Mouse (Mus musculus) hindbrain, embryonic 13.5 days (tissue): ENCODE measurements around the gene Wdr25. TPM values are rescaled to one million over a fixed set of nuclear protein-coding genes. Genes with fewer than 3 reads are reported as not detected.

Experiments
- ATAC-seq: fragments of 200-750 bp; cut with Nextera tagmentation; 2 replicates; pipeline ENCODE4 v1.8.0; 2017; ENCODE audit warnings: moderate TSS enrichment; ENCODE audit not compliant: low FRiP score
- H3K27ac ChIP-seq: fragments of 300-500 bp; sonication (generic); 2 replicates; pipeline ENCODE4 v1.5.1; 2015; ENCODE audit warnings: inconsistent platforms, mild to moderate bottlenecking, moderate library complexity
- H3K27me3 ChIP-seq: fragments of 300-500 bp; sonication (generic); 2 replicates; pipeline ENCODE4 v1.6.1; 2015; ENCODE audit warnings: mild to moderate bottlenecking, inconsistent platforms
- H3K36me3 ChIP-seq: fragments of 300-500 bp; sonication (generic); 2 replicates; pipeline ENCODE4 v1.6.1; 2015; ENCODE audit warnings: mild to moderate bottlenecking, inconsistent platforms
- H3K4me1 ChIP-seq: fragments of 300-500 bp; sonication (generic); replicated peaks from 2 replicates; pipeline ENCODE4 v1.6.1; 2015; ENCODE audit warnings: inconsistent platforms
- H3K4me2 ChIP-seq: fragments of 300-500 bp; sonication (generic); 2 replicates; pipeline ENCODE4 v1.6.1; 2015; ENCODE audit warnings: inconsistent platforms, mild to moderate bottlenecking, moderate library complexity
- H3K4me3 ChIP-seq: fragments of 300-500 bp; sonication (generic); 2 replicates; pipeline ENCODE4 v1.5.1; 2015; ENCODE audit warnings: mild to moderate bottlenecking, inconsistent platforms
- H3K9ac ChIP-seq: fragments of 300-500 bp; sonication (generic); 2 replicates; pipeline ENCODE4 v1.6.1; 2015; ENCODE audit warnings: mild to moderate bottlenecking, inconsistent platforms
- H3K9me3 ChIP-seq: fragments of 300-500 bp; sonication (generic); 2 replicates; pipeline ENCODE4 v1.6.1; 2016; ENCODE audit warnings: inconsistent platforms
- WGBS: fragments of 180-500 bp; shearing (Covaris S2); methylation state at CpG from one replicate; pipeline ENCODE4 v1.1.7; 2015; 5-methylcytosine and 5-hydroxymethylcytosine counted together
- polyA plus RNA-seq: library from polyadenylated mRNA; unstranded; fragments of >200 nt; fragmentation: Nextera tagmentation; extraction: Ambion mirVana; gene quantifications from 2 replicates; pipeline ENCODE4 v1.2.1, GENCODE M21; 2015

Wdr25 gene
- polyA plus RNA-seq, 1 experiment from 2014 or later = 6.6 TPM

GRCm38 (mm10) chr12:108941282-108941681 is 47.9 kb downstream of the Wdr25 start:
- WGBS = 57% methylated on average over 2 of the region's 2 CpGs
- no peak for ATAC-seq
- no peaks in the 10 kb centered on the region for H3K27me3 ChIP-seq
- H3K4me3 ChIP-seq = no peak overlapping the region
- no peak overlapping the region for H3K4me2 ChIP-seq
- H3K9me3 ChIP-seq = no peaks in the 10 kb centered on the region
- no peaks in the 10 kb centered on the region for H3K36me3 ChIP-seq
- no peak overlapping the region for H3K27ac ChIP-seq
- H3K4me1 ChIP-seq = peaks cover 22% of the 10 kb centered on the region
- H3K9ac ChIP-seq = no peak overlapping the region

DNA sequence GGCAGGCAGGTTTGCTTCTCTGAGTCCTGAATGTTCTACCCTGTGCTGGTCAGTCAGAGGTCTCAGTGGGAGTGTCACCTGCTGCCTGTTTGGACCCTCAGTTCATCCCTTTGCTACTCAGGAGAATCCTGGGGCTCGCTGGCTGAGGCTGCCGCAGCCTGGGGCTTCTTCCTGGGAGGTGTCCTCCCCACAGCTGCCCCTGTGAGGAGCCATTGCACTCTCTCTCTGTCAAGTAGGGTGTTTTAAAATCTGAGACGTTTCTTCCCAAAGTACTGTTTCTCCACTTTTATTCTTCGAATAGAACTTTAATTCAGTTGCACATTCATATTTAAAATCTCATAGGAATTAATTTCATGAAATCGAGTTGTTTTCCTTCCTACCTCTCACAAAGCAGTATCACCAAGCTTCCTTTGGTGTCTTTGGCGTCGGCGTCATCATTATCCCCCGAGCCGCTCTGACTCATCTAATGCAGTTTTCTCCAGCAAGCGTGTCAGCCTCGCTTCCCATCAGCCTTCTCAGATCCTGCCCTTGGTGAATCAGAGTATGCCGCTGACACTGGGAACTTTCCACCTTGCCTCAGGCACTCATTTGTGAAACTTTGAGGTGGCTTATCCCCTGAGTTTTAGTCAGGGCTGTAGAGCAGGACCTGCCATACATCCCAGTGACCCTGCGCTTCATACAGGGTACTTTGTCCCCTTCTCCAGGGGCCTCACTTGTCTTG is 48.9 kb downstream of the Wdr25 start:
- no peaks in the 10 kb centered on the region for H3K9me3 ChIP-seq
- 86% methylated on average over 14 of the region's 14 CpGs for WGBS
- no peak overlapping the region for H3K9ac ChIP-seq
- no peaks in the 10 kb centered on the region for H3K36me3 ChIP-seq
- no peak for ATAC-seq
- no peak overlapping the region for H3K4me3 ChIP-seq
- peaks cover 17% of the 10 kb centered on the region; the same call in 1 of the 2 replicates for H3K4me1 ChIP-seq
- no peak overlapping the region for H3K4me2 ChIP-seq
- H3K27ac ChIP-seq = no peak overlapping the region
- H3K27me3 ChIP-seq = no peaks in the 10 kb centered on the region

- H3K4me3 ChIP-seq = no peak overlapping the region
- no peak overlapping the region for H3K4me2 ChIP-seq
- H3K36me3 ChIP-seq = no peaks in the 10 kb centered on the region
- ATAC-seq = no peak
- H3K27me3 ChIP-seq = no peaks in the 10 kb centered on the region
- H3K9me3 ChIP-seq = no peaks in the 10 kb centered on the region
- 64% methylated on average over 9 of the region's 9 CpGs for WGBS
- H3K9ac ChIP-seq = no peak overlapping the region
- H3K4me1 ChIP-seq = peaks cover 65% of the 10 kb centered on the region
- peak overlapping the region; percentile 65 for H3K27ac ChIP-seq
These were observed 59.6 kb downstream of the Wdr25 start for GRCm38 (mm10) chr12:108953011-108953550.

GRCm38 (mm10) chr12:108953838-108954237 is 60.4 kb downstream of the Wdr25 start:
- Histone ChIP-seq H3K4me2 (no peak overlapping the region; the same call in 1 of the 2 replicates), H3K9ac (no peak overlapping the region), H3K4me3 (no peak overlapping the region), H3K36me3 (no peaks in the 10 kb centered on the region), H3K9me3 (no peaks in the 10 kb centered on the region), H3K27me3 (no peaks in the 10 kb centered on the region), H3K4me1 (peaks cover 72% of the 10 kb centered on the region), H3K27ac (peak overlapping the region; percentile 65)
- peak; percentile 47 for ATAC-seq
- 11% methylated on average over 6 of the region's 6 CpGs for WGBS

DNA sequence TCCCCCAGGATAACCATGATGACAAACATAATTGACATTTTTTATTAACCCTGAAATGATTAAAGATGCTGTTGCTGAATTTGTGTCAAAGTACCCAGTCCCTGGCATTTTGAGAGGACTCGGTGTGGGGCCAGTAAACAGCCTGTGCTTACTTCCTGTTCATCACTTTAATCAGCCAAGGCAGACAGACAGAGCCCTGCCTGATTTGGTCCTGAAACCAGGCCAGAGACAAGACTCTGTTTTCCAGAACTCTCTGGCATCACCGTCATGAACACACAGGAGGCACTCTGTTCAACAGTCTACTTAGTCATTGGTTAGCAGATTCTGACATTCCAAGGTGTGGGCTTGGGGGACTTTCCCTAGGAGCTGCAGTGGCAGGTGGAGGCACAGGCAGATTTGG is 61.0 kb downstream of the Wdr25 start:
- H3K4me3 ChIP-seq = no peak overlapping the region
- no peak for ATAC-seq
- H3K9ac ChIP-seq = no peak overlapping the region
- H3K27ac ChIP-seq = peak overlapping the region; percentile 65
- no peak overlapping the region for H3K4me2 ChIP-seq
- peaks cover 79% of the 10 kb centered on the region for H3K4me1 ChIP-seq
- H3K9me3 ChIP-seq = no peaks in the 10 kb centered on the region
- no peaks in the 10 kb centered on the region for H3K36me3 ChIP-seq
- WGBS = 30% methylated on average over 2 of the region's 2 CpGs
- H3K27me3 ChIP-seq = no peaks in the 10 kb centered on the region

- H3K9ac ChIP-seq = no peak overlapping the region
- peak overlapping the region; percentile 52; the same call in 1 of the 2 replicates for H3K4me2 ChIP-seq
- no peaks in the 10 kb centered on the region for H3K36me3 ChIP-seq
- 49% methylated on average over 7 of the region's 7 CpGs for WGBS
- H3K27ac ChIP-seq = peak overlapping the region; percentile 83; the same call in 1 of the 2 replicates
- 0 out of 2 replicates have a peak, but pooled peaks cover 2% of the 10 kb centered on the region for H3K27me3 ChIP-seq
- no peak overlapping the region for H3K4me3 ChIP-seq
- peaks cover 83% of the 10 kb centered on the region for H3K4me1 ChIP-seq
- no peaks in the 10 kb centered on the region for H3K9me3 ChIP-seq
- ATAC-seq = no peak
These were observed 65.1 kb downstream of the Wdr25 start for GRCm38 (mm10) chr12:108958483-108958882.

DNA sequence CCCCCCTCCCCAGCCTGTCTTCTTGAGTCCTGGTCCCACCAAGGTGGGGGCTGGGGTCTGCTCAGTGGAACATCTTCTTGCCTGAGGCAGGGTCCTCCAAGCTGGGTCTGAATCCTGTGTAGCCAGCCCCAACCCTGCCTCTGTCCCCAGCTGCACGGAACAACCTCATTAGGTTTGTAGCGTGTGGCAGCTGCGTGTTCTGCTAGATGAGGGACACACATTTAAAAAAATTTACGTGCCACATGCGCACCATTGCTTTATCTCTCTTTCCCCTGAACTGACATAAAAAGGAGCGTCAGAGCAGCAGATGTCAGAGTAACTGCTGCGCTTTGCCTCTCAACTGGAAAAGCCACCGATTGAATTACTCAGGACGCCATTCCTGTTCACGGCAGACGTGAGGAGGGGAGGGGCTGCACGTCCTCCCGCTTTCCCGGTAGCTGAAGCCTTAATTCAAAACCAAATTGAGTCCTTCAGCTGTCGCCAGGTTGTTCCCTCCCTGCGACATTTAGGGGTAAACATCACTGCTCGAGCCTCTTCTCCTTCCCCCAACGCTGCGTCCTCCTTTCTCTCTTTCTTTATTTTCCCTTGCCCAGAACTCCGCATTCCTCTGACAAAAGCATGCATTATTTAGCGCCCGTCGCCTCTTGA is 65.7 kb downstream of the Wdr25 start:
- H3K27ac ChIP-seq = peak overlapping the region; percentile 83
- H3K4me2 ChIP-seq = peak overlapping the region; percentile 52
- H3K36me3 ChIP-seq = no peaks in the 10 kb centered on the region
- peaks cover 76% of the 10 kb centered on the region for H3K4me1 ChIP-seq
- no peak overlapping the region; the same call in 1 of the 2 replicates for H3K9ac ChIP-seq
- H3K9me3 ChIP-seq = no peaks in the 10 kb centered on the region
- peak; percentile 57 for ATAC-seq
- H3K4me3 ChIP-seq = peak overlapping the region; percentile 19
- H3K27me3 ChIP-seq = 0 out of 2 replicates have a peak, but pooled peaks cover 3% of the 10 kb centered on the region
- WGBS = 3% methylated on average over 23 of the region's 23 CpGs

GRCm38 (mm10) chr12:108959639-108960219 is 66.3 kb downstream of the Wdr25 start:
- H3K9ac ChIP-seq = peak overlapping the region; percentile 24
- peak overlapping the region; percentile 19; the same call in 1 of the 2 replicates for H3K4me3 ChIP-seq
- H3K4me1 ChIP-seq = peaks cover 70% of the 10 kb centered on the region
- H3K4me2 ChIP-seq = peak overlapping the region; percentile 52
- WGBS = 14% methylated on average over 12 of the region's 12 CpGs
- H3K36me3 ChIP-seq = no peaks in the 10 kb centered on the region
- H3K27me3 ChIP-seq = 0 out of 2 replicates have a peak, but pooled peaks cover 6% of the 10 kb centered on the region
- peak overlapping the region; percentile 83 for H3K27ac ChIP-seq
- ATAC-seq = peak; percentile 12; the same call in 1 of the 2 replicates
- no peaks in the 10 kb centered on the region for H3K9me3 ChIP-seq

DNA sequence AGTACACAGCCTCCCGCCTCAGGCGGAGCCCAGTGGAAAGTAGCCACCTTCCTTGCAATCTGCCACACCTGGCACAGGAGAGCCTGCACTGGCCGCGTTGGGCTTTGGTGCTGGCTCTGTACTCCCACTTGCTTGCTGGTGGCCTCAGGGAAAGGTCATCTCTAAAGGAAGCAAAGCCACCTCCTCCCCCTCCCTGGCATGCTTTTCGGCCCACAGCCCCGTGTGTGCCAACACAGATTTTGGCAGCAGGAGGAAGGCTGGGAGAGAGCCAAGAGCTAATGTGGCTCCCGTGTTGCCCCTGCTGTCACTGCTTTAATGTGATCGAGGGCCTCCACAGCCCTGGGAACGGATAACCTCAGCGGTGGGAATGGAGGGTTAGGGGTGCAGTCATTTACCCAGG is 66.8 kb downstream of the Wdr25 start:
- H3K4me2 ChIP-seq = peak overlapping the region; percentile 52; the same call in 1 of the 2 replicates
- ATAC-seq = peak; percentile 41
- no peak overlapping the region for H3K4me3 ChIP-seq
- H3K36me3 ChIP-seq = no peaks in the 10 kb centered on the region
- peaks cover 67% of the 10 kb centered on the region for H3K4me1 ChIP-seq
- 0 out of 2 replicates have a peak overlapping the region, but pooled peaks have one; percentile 24 for H3K9ac ChIP-seq
- 29% methylated on average over 10 of the region's 10 CpGs for WGBS
- no peaks in the 10 kb centered on the region for H3K9me3 ChIP-seq
- H3K27me3 ChIP-seq = 0 out of 2 replicates have a peak, but pooled peaks cover 6% of the 10 kb centered on the region
- H3K27ac ChIP-seq = peak overlapping the region; percentile 83

GRCm38 (mm10) chr12:108967631-108968030 is 74.2 kb downstream of the Wdr25 start:
- Histone ChIP-seq H3K36me3 (no peaks in the 10 kb centered on the region), H3K9ac (no peak overlapping the region), H3K27ac (no peak overlapping the region), H3K9me3 (no peaks in the 10 kb centered on the region), H3K4me2 (no peak overlapping the region), H3K4me1 (peaks cover 8% of the 10 kb centered on the region), H3K27me3 (0 out of 2 replicates have a peak, but pooled peaks cover 3% of the 10 kb centered on the region), H3K4me3 (no peak overlapping the region)
- no peak for ATAC-seq
- WGBS = 78% methylated on average over 4 of the region's 4 CpGs

DNA sequence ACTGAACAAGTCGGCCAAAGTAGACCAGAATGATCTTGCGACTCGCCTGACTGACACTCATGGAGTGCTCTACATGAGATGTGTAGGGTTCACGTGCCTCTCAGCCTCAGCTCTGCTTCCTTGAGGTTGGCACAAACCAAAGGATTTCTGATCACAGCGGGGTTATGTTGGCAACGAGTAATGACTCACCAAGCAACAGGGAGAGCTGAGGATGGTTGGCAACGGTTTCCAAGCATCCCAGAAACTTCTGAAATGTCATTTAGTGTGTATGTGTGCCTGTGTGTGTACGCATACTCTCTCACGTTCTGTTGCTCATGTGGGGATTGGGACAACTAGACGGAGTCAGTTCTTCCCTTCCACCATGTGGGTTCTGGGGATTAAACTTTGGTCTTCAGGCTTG is 74.6 kb downstream of the Wdr25 start:
- Histone ChIP-seq H3K4me2 (no peak overlapping the region), H3K9ac (no peak overlapping the region), H3K36me3 (no peaks in the 10 kb centered on the region), H3K9me3 (no peaks in the 10 kb centered on the region), H3K27me3 (0 out of 2 replicates have a peak, but pooled peaks cover 3% of the 10 kb centered on the region), H3K4me3 (no peak overlapping the region), H3K27ac (no peak overlapping the region), H3K4me1 (peaks cover 4% of the 10 kb centered on the region)
- WGBS = 85% methylated on average over 10 of the region's 10 CpGs
- ATAC-seq = no peak

DNA sequence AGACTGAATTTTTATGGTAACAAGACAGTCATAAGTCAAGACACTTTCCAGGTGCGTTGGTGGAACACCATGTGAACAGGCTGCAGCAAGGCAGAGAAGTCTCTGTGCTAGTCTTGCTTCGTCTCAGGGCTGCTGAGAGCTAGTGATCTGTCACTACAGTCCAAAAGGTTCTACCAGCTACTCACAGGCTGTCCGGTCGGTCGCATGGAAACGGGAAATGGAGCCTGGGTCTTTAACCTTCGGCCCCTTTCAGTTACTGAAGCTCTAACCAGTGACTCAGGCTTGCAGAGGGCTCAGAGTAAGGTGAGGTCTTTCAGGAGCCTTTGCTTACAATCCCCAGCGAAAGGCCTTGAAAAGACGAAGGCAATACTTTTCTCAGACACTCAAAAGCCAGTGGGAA is 78.0 kb downstream of the Wdr25 start:
- no peak overlapping the region for H3K9ac ChIP-seq
- no peak overlapping the region for H3K4me2 ChIP-seq
- H3K36me3 ChIP-seq = no peaks in the 10 kb centered on the region
- WGBS = 90% methylated on average over 9 of the region's 9 CpGs
- H3K27me3 ChIP-seq = no peaks in the 10 kb centered on the region
- no peak overlapping the region for H3K27ac ChIP-seq
- no peaks in the 10 kb centered on the region for H3K9me3 ChIP-seq
- H3K4me1 ChIP-seq = 0 out of 2 replicates have a peak, but pooled peaks cover 5% of the 10 kb centered on the region
- H3K4me3 ChIP-seq = no peak overlapping the region
- no peak for ATAC-seq
